Mouse (Mus musculus) retina, adult 2 months (tissue): ENCODE measurements around the gene Foxl1.
"Not testable (repeated sequence)": the region's sequence is repeated elsewhere in the genome, so short reads cannot be mapped to it uniquely, and the experiment has no call there.

ENCODE experiments used
- DNase-seq: peaks from one replicate; pipeline ENCODE4 v3.0.0-alpha.2; 2012; ENCODE audit warnings: low read depth, low spot score

Gene Foxl1

GRCm38 (mm10) chr8:121125311-121125876 lies 2.3 kb upstream of the Foxl1 start:
- DNase-seq: no peak

DNA sequence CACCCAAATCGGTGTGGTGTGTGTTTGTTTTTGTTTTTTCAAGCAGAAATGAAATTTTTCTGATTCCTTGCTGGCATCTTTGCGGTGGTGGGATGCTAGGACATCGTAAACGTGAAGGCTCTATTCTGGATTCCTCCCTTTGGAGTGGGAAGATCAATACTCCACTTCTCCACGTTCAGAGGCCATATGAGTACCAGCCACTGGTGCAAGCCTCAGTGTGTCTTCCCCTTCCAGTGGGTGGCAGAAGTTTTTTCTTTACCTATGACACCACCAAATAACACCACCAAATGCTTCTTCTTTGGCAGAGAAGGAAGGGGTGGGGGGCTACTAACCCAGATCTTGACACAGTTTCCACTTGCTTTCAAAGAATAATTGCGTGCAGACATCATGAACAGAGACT lies 1.5 kb upstream of the Foxl1 start:
- no peak for DNase-seq

DNA sequence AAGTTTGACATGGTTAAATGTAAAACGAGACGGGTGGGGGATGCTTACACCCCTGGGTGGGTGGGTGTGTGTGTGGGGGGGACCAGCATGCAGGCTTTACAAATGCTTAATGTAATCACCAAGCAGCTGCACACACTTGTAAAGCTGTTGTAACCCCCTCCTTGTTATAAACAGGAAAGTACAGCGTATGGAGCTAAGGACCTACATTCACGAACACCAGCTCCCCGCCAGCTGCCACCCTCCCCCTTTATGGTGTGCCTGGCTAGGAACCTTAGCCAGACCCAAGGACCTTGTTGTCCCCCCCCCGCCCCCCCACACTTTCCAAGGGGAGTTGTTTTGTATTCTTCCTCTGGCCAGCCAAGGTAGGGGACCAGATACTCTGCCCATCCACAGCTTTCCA lies 1.0 kb upstream of the Foxl1 start:
- DNase-seq: no peak

DNA sequence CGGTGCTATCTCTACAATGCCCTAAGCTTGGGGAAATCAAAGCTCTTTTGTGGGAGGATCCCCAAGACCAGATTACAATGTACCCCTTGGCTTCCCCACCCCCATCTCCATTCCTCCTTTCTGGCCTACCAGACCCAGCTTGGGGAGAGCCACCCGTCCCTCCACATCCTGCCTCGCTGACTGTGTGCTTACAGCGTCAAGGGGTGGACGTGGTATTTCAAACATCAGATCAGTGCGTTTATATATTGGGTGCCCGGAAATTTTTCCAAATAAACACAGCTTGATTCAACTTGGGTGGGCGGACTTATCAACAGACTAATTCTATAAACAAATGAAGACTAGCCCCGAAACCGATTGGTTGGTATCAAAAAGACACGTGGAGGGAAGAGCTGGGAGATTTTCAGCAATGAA lies 444 bp upstream of the Foxl1 start:
- no peak for DNase-seq

DNA sequence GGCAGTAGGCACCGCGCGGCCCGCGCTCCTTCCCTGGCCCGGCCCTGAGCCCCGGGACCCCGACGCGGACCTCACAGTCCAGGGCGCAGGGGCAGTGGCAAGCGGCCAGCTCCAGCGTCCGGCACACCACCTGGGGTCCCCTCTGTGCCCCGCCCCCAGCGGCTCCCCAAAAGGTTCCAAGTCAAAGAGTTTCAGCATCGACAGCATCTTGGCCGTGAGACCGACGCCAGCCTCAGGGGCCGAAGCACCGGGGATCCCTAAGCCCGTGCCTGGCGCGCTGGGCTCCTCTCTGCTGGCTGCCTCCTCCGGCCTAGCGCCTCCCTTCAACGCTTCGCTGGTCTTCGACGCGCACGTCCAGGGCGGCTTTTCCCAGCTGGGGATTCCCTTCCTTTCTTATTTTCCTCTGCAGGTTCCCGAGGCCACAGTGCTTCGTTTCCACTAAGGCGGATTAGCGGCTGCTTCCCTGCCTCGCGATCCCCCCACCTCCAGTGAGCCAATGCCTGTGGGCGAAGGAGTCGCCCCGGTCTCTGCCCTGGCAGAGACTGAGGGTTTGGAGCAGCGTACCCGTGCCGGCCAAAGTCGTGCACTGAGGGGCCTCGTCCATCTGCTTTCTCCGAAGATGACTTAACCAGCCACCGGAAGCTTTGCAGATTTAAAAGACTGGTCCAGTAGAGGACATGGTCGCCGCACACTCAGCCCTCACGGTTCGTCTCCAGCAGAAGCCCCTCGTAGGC lies 958 bp downstream of the Foxl1 start:
- DNase-seq: no peak

- DNase-seq: no peak
Observed at GRCm38 (mm10) chr8:121129265-121129940, 1.7 kb downstream of the Foxl1 start.

GRCm38 (mm10) chr8:121130522-121130921 lies 2.8 kb downstream of the Foxl1 start:
- no peak for DNase-seq

DNA sequence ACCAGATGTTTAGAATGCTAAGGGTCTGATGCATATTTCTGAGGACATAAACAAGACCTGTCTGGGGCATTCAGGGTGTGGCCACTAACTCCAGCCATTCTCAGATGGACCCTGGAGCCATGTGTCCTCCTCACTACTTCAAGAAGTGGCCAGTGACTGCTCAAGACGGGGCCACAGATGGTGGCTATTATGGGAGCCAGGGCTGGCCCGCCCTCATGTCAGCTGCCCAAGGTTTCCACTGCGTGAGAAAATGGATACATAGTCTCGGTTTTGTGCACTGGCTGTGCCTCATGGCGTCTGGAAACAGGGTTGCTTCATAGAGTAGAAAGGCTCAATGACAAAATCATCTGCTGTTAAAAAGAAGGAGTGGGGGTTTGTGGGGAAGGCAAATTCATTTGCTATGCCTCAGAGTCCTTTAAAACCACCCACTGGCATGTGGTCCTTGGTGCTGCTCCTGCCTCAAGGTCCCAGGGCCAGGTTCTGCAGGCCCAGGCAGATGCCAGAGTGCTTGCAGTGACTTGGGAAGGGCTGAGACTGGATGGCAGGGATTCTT lies 5.3 kb downstream of the Foxl1 start:
- DNase-seq: no peak

DNA sequence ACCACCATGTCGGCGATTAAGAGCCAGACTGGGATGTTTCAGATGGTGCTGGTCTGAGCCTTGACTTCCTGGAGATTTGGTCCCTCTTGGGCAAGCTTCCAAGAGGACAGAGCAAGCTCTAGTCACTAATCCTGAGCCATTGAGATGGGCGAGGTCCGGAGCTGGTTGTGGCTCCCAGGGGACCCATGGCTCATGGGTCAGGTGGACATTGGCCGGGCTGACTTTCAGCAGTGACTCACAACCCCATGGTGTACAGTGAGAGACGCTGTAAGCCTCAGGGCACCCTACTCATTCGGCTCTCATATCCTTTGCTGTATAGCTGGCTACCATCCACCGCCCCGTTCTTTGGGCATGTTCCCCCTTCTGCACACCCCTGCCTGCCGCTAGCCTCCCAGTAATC lies 6.4 kb downstream of the Foxl1 start:
- DNase-seq: no peak

DNA sequence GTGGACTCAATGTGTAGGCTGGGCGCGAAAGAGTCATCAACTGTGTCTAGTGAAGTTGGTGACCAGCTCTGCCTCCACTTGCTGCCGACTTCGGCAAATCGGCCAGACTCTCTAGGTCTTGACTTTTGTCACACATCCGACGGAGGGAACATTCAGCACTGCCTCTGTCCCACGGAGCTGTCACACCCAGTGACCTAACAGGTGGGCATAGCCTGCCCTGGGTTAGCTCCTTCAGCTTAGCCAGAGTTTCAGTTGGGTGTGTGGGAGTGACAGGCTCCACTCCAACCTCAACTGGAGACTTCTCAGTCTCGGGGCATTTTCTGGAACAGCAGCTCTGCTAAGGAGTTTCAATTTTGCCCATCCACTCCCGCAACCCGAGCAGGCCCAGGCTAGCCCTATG lies 6.8 kb downstream of the Foxl1 start:
- no peak for DNase-seq

- DNase-seq: no peak
Observed at GRCm38 (mm10) chr8:121136856-121137255, 9.1 kb downstream of the Foxl1 start.

DNA sequence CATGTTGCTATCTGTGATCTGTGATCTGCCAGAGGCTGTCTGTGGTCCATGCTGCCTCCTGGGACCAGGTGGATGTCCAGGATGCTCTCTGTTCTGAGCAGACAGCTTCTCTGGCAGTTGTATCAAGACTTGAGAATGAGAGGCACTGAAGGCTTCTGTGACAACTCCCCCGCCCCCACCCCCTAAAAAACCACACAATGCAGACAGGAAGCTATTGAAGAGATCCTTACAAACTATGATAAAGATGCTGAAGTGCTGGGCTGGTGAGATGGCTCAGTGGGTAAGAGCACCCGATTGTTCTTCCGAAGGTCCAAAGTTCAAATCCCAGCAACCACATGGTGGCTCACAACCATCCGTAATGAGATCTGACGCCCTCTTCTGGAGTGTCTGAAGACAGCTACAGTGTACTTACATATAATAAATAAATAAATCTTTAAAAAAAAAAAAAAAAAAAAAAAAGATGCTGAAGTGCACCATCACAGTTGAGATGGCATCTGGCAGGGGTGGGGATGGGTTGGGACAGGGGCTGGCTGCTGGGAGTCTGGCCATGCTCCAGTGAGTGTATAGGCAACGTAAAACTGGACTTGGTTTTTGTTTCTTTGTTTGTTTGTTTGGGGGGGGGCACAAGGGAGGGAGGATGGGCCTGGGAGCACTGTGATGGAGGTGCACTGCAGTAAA lies 17.9 kb downstream of the Foxl1 start:
- not testable (repeated sequence) for DNase-seq

DNA sequence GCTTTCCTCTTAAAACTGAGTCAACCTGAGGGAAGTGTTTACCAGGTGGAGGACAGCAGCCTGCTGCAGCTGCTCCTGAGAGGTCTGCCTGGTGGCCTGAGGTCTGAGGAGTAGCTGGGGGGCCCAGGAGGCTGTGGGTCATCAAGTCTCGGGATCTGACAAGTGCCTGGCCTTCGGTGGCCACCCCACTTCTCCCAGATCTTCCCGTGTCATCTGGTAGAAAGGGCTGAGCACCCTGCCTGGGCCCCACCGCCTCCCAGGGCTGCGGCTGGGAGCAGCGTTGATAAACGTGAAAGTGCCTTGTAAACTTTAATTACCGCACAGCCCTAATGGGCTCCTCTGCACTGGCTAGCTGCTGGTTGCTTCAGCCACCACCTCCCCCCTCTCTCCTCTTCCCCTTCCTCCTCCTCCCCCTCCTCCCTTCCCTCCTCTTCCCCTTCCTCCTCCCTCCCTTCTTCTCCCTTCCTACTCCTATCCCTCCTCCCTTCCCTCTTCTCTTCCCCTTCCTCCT lies 20.9 kb downstream of the Foxl1 start:
- no peak for DNase-seq

DNA sequence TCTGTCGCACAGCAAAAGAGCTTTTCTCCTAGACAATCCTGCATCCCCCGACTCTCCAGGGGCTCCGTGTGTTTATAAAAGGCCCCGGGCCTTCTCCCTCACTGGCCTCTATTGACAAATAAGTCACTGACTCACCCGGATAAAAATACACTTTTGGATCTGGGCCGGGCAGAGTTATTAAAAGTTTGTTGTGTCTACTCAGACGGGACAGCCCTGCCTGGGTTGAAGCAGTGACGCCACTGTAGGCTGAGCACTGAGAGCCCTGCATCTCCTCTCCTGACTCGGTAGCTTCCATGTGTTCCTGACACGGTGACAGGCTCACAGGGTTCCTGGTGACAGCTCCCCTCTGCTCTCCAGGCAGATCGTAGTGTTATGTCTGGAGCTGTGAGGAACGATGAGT lies 24.7 kb downstream of the Foxl1 start:
- DNase-seq: no peak

- no peak for DNase-seq
Observed at GRCm38 (mm10) chr8:121156990-121157491, 29.3 kb downstream of the Foxl1 start.

- DNase-seq: no peak
Observed at GRCm38 (mm10) chr8:121158812-121159211, 31.1 kb downstream of the Foxl1 start.

DNA sequence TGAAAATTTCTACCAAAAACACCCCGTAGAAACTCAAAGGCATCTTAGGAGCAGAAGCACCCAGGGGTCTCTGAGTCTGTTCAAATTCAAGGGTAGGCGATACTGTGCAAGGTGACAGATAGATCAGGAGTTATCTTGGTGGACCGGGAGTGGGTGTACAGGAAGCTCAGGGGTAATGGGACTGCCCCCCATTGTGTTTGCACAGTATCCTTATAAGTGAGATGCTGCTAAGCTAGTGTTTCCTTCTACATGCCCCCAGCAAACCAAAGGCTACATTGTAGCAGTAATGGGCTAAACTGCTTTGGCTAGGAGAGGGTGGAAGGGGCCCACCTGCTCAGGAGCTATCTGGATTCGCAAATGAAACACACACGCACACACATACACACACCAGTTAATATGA lies 33.7 kb downstream of the Foxl1 start:
- DNase-seq: no peak

GRCm38 (mm10) chr8:121162413-121162812 lies 34.7 kb downstream of the Foxl1 start:
- no peak for DNase-seq

GRCm38 (mm10) chr8:121162906-121163695 lies 35.4 kb downstream of the Foxl1 start:
- DNase-seq: no peak

- no peak for DNase-seq
Observed at GRCm38 (mm10) chr8:121164017-121164469, 36.3 kb downstream of the Foxl1 start.

- no peak for DNase-seq
Observed at GRCm38 (mm10) chr8:121168033-121168432, 40.3 kb downstream of the Foxl1 start.
